Mouse (Mus musculus): ENCODE results near the gene A630010A05Rik.
"Not testable (repeated sequence)": the region's sequence is repeated elsewhere in the genome, so short reads cannot be mapped to it uniquely, and the experiment has no call there.

Gene A630010A05Rik

DNA sequence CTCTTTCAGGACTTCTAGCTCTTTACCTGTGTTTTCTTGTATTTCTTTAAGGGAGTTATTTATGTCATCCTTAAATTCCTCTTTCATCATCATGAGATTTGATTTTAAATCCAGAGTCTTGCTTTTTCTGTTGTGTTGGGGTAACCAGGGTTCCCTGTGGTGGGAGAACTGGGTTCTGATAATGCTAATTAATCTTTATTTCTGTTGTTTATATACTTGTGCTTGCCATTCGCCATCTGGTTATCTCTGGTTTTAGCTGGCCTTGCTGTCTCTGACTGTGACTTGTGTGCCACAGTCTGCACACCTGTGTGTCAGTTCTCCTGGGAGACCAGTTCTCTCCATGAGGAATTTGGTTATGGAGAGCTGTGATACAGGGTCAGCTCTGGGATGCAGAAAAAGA, at the start of gene A630010A05Rik:
Gene A630010A05Rik (plus strand): TSS at position 301 of the 400 bp plus-strand sequence.
- no peak for DNase-seq (ENCODE audit: low spot score)

DNA sequence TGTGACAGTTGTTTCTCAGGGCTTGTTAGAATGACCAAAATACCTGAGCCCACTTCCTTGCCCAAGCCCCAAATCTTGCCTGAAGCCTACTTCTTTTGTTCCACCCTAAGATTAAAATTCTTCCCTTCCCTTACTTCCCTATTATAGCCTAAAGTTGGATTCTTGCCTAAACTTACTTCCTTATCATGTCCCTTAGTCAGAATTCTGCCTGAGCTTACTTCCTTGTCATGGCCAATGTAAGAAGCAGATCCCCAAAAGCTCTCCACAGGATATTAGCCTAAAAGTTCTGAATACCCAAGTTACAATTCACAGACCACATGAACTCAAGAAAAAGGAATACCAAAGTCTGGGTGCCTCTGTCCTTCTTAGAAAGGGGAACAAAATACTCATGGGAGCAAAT, 26.4 kb upstream of the A630010A05Rik start:
- no peak for DNase-seq (ENCODE audit: low spot score)

DNA sequence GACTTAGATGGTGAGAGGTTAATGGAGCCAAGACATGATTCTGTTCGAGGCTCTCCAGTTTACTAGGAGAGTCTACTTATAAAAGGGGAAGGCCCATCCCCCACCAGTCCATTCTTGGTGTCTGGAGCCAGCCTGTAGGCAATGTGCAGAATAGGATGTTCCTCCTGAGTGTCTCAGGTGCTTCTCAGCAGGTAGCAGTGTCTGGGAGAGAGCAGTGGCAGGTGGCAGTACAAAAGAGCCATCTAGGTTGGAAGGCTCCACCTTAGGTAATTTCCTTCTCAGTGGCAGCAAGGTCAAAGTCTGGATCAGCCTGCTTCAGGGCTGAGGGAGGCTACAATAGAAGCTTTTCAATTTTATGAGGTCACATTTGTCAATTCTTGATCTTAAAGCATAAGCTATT, 4.9 kb upstream of the A630010A05Rik start:
- not testable (repeated sequence) for DNase-seq (ENCODE audit: low spot score)
